Mouse (Mus musculus) cortical plate, adult 2 months (tissue): ENCODE data around the gene Lpp.

Source experiments
- CTCF ChIP-seq: fragments of 200-500 bp; IDR thresholded peaks from 2 replicates; pipeline ENCODE4 v1.5.1; 2011; ENCODE audit warnings: mild to moderate bottlenecking, control low read depth, low read length; ENCODE audit not compliant: insufficient read depth; ENCODE audit errors: extremely low read depth
- POLR2A ChIP-seq: fragments of 200-500 bp; IDR thresholded peaks from 2 replicates; pipeline ENCODE4 v1.6.1; 2011; ENCODE audit warnings: mild to moderate bottlenecking, low read length, control low read depth; ENCODE audit not compliant: insufficient read depth; ENCODE audit errors: extremely low read depth

GRCm38 (mm10) chr16:24619458-24619857 is 226.2 kb downstream of the Lpp start:
- TF ChIP-seq POLR2A (no peak), CTCF (no peak)
